Mouse (Mus musculus): ENCODE results near the gene C130074G19Rik. TPM values are rescaled to one million over a fixed set of nuclear protein-coding genes. Genes with fewer than 3 reads are reported as not detected.

Gene C130074G19Rik
- polyA plus RNA-seq, 1 experiment from 2014 or later = 2.7 TPM

DNA sequence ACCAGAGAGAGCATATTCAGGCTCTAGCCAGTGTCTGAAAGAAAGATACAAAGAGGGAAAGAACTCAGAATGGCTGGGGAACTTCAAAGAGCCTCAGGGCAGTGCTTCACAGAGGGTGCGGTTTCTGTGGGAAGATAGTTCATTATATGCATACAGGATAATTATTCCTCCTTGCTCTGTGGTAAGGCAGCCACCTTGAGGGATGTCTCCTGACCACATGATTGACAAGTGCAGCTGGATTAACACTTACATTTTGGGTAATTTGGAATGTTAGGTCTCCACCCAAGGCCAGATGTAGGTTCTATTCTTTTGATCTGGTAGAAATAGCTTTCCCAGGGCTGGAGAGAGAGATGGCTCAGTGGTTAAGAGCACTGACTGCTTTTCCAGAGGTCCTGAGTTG is 3.1 kb upstream of the C130074G19Rik start:
- H3K27ac ChIP-seq (replicated peaks; ENCODE audit: low read depth, low read length) = no peak overlapping the region
- no peak overlapping the region for H3K4me2 ChIP-seq (ENCODE audit: low read depth, low read length)
- 15% methylated on average over 1 of the region's 1 CpGs for WGBS
- H3K4me3 ChIP-seq (ENCODE audit: low read depth, low read length) = no peak overlapping the region
- no peaks in the 10 kb centered on the region for H3K9me3 ChIP-seq (ENCODE audit: control insufficient read depth, low read length)
- no peaks in the 10 kb centered on the region for H3K4me1 ChIP-seq (ENCODE audit: control insufficient read depth, insufficient read depth, low read length)
- H3K36me3 ChIP-seq (ENCODE audit: control insufficient read depth, insufficient read depth, low read length) = no peaks in the 10 kb centered on the region
- H3K9ac ChIP-seq (ENCODE audit: low read depth, low read length) = no peak overlapping the region
- peak; percentile 49 for DNase-seq (ENCODE audit: low spot score)
- ATAC-seq (ENCODE audit: low read depth) = no peak; the same call in 1 of the 2 replicates
- H3K27me3 ChIP-seq (replicated peaks; ENCODE audit: control insufficient read depth, insufficient read depth, low read length) = peaks cover 34% of the 10 kb centered on the region

- DNase-seq (ENCODE audit: low spot score) (no peak), ATAC-seq (ENCODE audit: low read depth) (no peak)
- Histone ChIP-seq H3K27ac (replicated peaks; ENCODE audit: low read depth, low read length) (no peak overlapping the region), H3K4me3 (ENCODE audit: low read depth, low read length) (peak overlapping the region; percentile 48), H3K36me3 (ENCODE audit: control insufficient read depth, insufficient read depth, low read length) (no peaks in the 10 kb centered on the region), H3K9me3 (ENCODE audit: control insufficient read depth, low read length) (no peaks in the 10 kb centered on the region), H3K4me2 (ENCODE audit: low read depth, low read length) (peak overlapping the region; percentile 83), H3K9ac (ENCODE audit: low read depth, low read length) (peak overlapping the region; percentile 62; the same call in 1 of the 2 replicates), H3K4me1 (ENCODE audit: control insufficient read depth, insufficient read depth, low read length) (0 out of 2 replicates have a peak, but pooled peaks cover 5% of the 10 kb centered on the region), H3K27me3 (replicated peaks; ENCODE audit: control insufficient read depth, insufficient read depth, low read length) (peaks cover 38% of the 10 kb centered on the region)
- WGBS = 70% methylated on average over 7 of the region's 7 CpGs
These were observed 1.2 kb downstream of the C130074G19Rik start for GRCm38 (mm10) chr1:184881861-184882260.

- no peak for ATAC-seq (ENCODE audit: low read depth)
- Histone ChIP-seq H3K36me3 (ENCODE audit: control insufficient read depth, insufficient read depth, low read length) (no peaks in the 10 kb centered on the region), H3K9me3 (ENCODE audit: control insufficient read depth, low read length) (no peaks in the 10 kb centered on the region), H3K4me1 (ENCODE audit: control insufficient read depth, insufficient read depth, low read length) (0 out of 2 replicates have a peak, but pooled peaks cover 5% of the 10 kb centered on the region), H3K9ac (ENCODE audit: low read depth, low read length) (no peak overlapping the region), H3K4me2 (ENCODE audit: low read depth, low read length) (peak overlapping the region; percentile 4; the same call in 1 of the 2 replicates), H3K27ac (replicated peaks; ENCODE audit: low read depth, low read length) (no peak overlapping the region), H3K27me3 (replicated peaks; ENCODE audit: control insufficient read depth, insufficient read depth, low read length) (peaks cover 38% of the 10 kb centered on the region), H3K4me3 (ENCODE audit: low read depth, low read length) (peak overlapping the region; percentile 48; the same call in 1 of the 2 replicates)
- WGBS = 86% methylated on average over 5 of the region's 5 CpGs
- no peak for DNase-seq (ENCODE audit: low spot score)
These were observed 1.8 kb downstream of the C130074G19Rik start for GRCm38 (mm10) chr1:184881211-184881610.

- no peak overlapping the region for H3K9ac ChIP-seq (ENCODE audit: low read depth, low read length)
- H3K27ac ChIP-seq (replicated peaks; ENCODE audit: low read depth, low read length) = no peak overlapping the region
- ATAC-seq (ENCODE audit: low read depth) (no peak), DNase-seq (ENCODE audit: low spot score) (no peak)
- WGBS = 77% methylated on average over 6 of the region's 6 CpGs
- no peaks in the 10 kb centered on the region for H3K9me3 ChIP-seq (ENCODE audit: control insufficient read depth, low read length)
- 0 out of 2 replicates have a peak, but pooled peaks cover 5% of the 10 kb centered on the region for H3K4me1 ChIP-seq (ENCODE audit: control insufficient read depth, insufficient read depth, low read length)
- H3K4me2 ChIP-seq (ENCODE audit: low read depth, low read length) = no peak overlapping the region
- H3K36me3 ChIP-seq (ENCODE audit: control insufficient read depth, insufficient read depth, low read length) = no peaks in the 10 kb centered on the region
- no peak overlapping the region for H3K4me3 ChIP-seq (ENCODE audit: low read depth, low read length)
- peaks cover 30% of the 10 kb centered on the region for H3K27me3 ChIP-seq (replicated peaks; ENCODE audit: control insufficient read depth, insufficient read depth, low read length)
These were observed 4.2 kb downstream of the C130074G19Rik start for GRCm38 (mm10) chr1:184878860-184879259.

GRCm38 (mm10) chr1:184877306-184877705 is 5.7 kb downstream of the C130074G19Rik start:
- DNase-seq (ENCODE audit: low spot score) (no peak), ATAC-seq (ENCODE audit: low read depth) (no peak)
- Histone ChIP-seq H3K27me3 (replicated peaks; ENCODE audit: control insufficient read depth, insufficient read depth, low read length) (peaks cover 15% of the 10 kb centered on the region), H3K27ac (replicated peaks; ENCODE audit: low read depth, low read length) (no peak overlapping the region), H3K4me2 (ENCODE audit: low read depth, low read length) (no peak overlapping the region), H3K36me3 (ENCODE audit: control insufficient read depth, insufficient read depth, low read length) (no peaks in the 10 kb centered on the region), H3K9me3 (ENCODE audit: control insufficient read depth, low read length) (no peaks in the 10 kb centered on the region), H3K4me3 (ENCODE audit: low read depth, low read length) (no peak overlapping the region), H3K4me1 (ENCODE audit: control insufficient read depth, insufficient read depth, low read length) (0 out of 2 replicates have a peak, but pooled peaks cover 5% of the 10 kb centered on the region), H3K9ac (ENCODE audit: low read depth, low read length) (no peak overlapping the region)
- 76% methylated on average over 2 of the region's 2 CpGs for WGBS

GRCm38 (mm10) chr1:184873910-184874309 is 9.1 kb downstream of the C130074G19Rik start:
- WGBS = 83% methylated on average over 11 of the region's 11 CpGs
- H3K4me3 ChIP-seq (ENCODE audit: low read depth, low read length) = no peak overlapping the region
- ATAC-seq (ENCODE audit: low read depth) = no peak
- no peak overlapping the region for H3K27ac ChIP-seq (replicated peaks; ENCODE audit: low read depth, low read length)
- no peak overlapping the region for H3K4me2 ChIP-seq (ENCODE audit: low read depth, low read length)
- H3K9me3 ChIP-seq (ENCODE audit: control insufficient read depth, low read length) = no peaks in the 10 kb centered on the region
- H3K27me3 ChIP-seq (replicated peaks; ENCODE audit: control insufficient read depth, insufficient read depth, low read length) = no peaks in the 10 kb centered on the region
- H3K4me1 ChIP-seq (ENCODE audit: control insufficient read depth, insufficient read depth, low read length) = peaks cover 15% of the 10 kb centered on the region; the same call in 1 of the 2 replicates
- H3K9ac ChIP-seq (ENCODE audit: low read depth, low read length) = no peak overlapping the region
- H3K36me3 ChIP-seq (ENCODE audit: control insufficient read depth, insufficient read depth, low read length) = no peaks in the 10 kb centered on the region
- DNase-seq (ENCODE audit: low spot score) = no peak

- 76% methylated on average over 7 of the region's 7 CpGs for WGBS
These were observed 10.8 kb downstream of the C130074G19Rik start for GRCm38 (mm10) chr1:184872069-184872819.

GRCm38 (mm10) chr1:184871506-184871905 is 11.5 kb downstream of the C130074G19Rik start:
- no peak overlapping the region for H3K4me2 ChIP-seq (ENCODE audit: low read depth, low read length)
- no peaks in the 10 kb centered on the region for H3K27me3 ChIP-seq (replicated peaks; ENCODE audit: control insufficient read depth, insufficient read depth, low read length)
- DNase-seq (ENCODE audit: low spot score) (peak; percentile 25), ATAC-seq (ENCODE audit: low read depth) (0 out of 2 replicates have a peak, but pooled peaks have one; percentile 30)
- WGBS = 80% methylated on average over 1 of the region's 1 CpGs
- H3K9me3 ChIP-seq (ENCODE audit: control insufficient read depth, low read length) = no peaks in the 10 kb centered on the region
- no peak overlapping the region for H3K27ac ChIP-seq (replicated peaks; ENCODE audit: low read depth, low read length)
- H3K4me1 ChIP-seq (ENCODE audit: control insufficient read depth, insufficient read depth, low read length) = peaks cover 14% of the 10 kb centered on the region; the same call in 1 of the 2 replicates
- no peak overlapping the region for H3K9ac ChIP-seq (ENCODE audit: low read depth, low read length)
- no peaks in the 10 kb centered on the region for H3K36me3 ChIP-seq (ENCODE audit: control insufficient read depth, insufficient read depth, low read length)
- no peak overlapping the region for H3K4me3 ChIP-seq (ENCODE audit: low read depth, low read length)

More at GRCm38 (mm10) chr1:184872069-184872819, 10.8 kb downstream of the C130074G19Rik start:
- no peak overlapping the region for H3K4me2 ChIP-seq (ENCODE audit: low read depth, low read length)
- ATAC-seq (ENCODE audit: low read depth) (no peak), DNase-seq (ENCODE audit: low spot score) (no peak)
- no peak overlapping the region for H3K9ac ChIP-seq (ENCODE audit: low read depth, low read length)
- H3K36me3 ChIP-seq (ENCODE audit: control insufficient read depth, insufficient read depth, low read length) = no peaks in the 10 kb centered on the region
- peaks cover 14% of the 10 kb centered on the region; the same call in 1 of the 2 replicates for H3K4me1 ChIP-seq (ENCODE audit: control insufficient read depth, insufficient read depth, low read length)
- no peaks in the 10 kb centered on the region for H3K9me3 ChIP-seq (ENCODE audit: control insufficient read depth, low read length)
- no peak overlapping the region for H3K27ac ChIP-seq (replicated peaks; ENCODE audit: low read depth, low read length)
- H3K4me3 ChIP-seq (ENCODE audit: low read depth, low read length) = no peak overlapping the region
- H3K27me3 ChIP-seq (replicated peaks; ENCODE audit: control insufficient read depth, insufficient read depth, low read length) = no peaks in the 10 kb centered on the region

All from embryonic facial prominence, embryonic 14.5 days (tissue).